Comparison of ENCODE assay signal across 13 mouse cellular contexts in genomic region chr9:48710355-48711295, GRCm38 (mm10).
DNase-seq lines count a peak whose midpoint lies in the region; ATAC-seq and TF ChIP-seq lines count a peak whose summit lies in the region.
"Had no signal": no experiment of that assay in that cellular context is flagged by ENCODE, and none has a peak within 500 bp of the region (broad histone marks: within the 10 kb centered on the region; RNA-seq: fewer than 3 reads in every experiment).

No protein-coding gene starts in this region.

- H3K9ac ChIP-seq in heart, embryonic 16.5 days (ENCODE audit: low read length): peak overlapping the region; percentile 51; the same call in 1 of the 2 replicates
- H3K9ac ChIP-seq in MEL (ENCODE audit: control insufficient read depth, low read depth, low read length, poor library complexity, severe bottlenecking): peak overlapping the region; percentile 82
- H3K9ac ChIP-seq: heart, embryonic 15.5 days had no signal

- H3K9me3 ChIP-seq in heart, embryonic 16.5 days (replicated peaks; ENCODE audit: control insufficient read depth, low read length): peaks cover 4% of the 10 kb centered on the region; the same call in 1 of the 2 replicates
- no peaks in the 10 kb centered on the region for H3K9me3 ChIP-seq in MEL (replicated peaks; ENCODE audit: insufficient read depth, low read length)
- H3K9me3 ChIP-seq: heart, embryonic 15.5 days had no signal

- TF ChIP-seq CTCF in layer of hippocampus, adult 2 months (conservative IDR thresholded peaks at IDR 0.05): no peak
- TF ChIP-seq CTCF in MEL (IDR thresholded peaks at IDR 0.05 in 2 of 3, conservative IDR thresholded peaks at IDR 0.05 in 1 of 3; ENCODE audit: control insufficient read depth in 1 of 3, insufficient read depth in 1 of 3, low read depth in 2 of 3, low read length in 3 of 3, poor library complexity in 1 of 3, severe bottlenecking in 1 of 3): no peak

- ATAC-seq in heart, embryonic 16.5 days (replicated peaks; ENCODE audit: extremely low read depth, insufficient read depth, low FRiP score): no peak
- ATAC-seq in erythroblast, adult 5-6 weeks (replicated peaks; ENCODE audit: low FRiP score, poor library complexity, severe bottlenecking): no peak

- peak in 1 of 2 experiments; percentile 20; a peak in 1 of 4 replicates for TF ChIP-seq POLR2A in MEL (IDR thresholded peaks at IDR 0.05; ENCODE audit: control insufficient read depth in 1 of 2, insufficient read depth in 1 of 2, low read depth in 1 of 2, low read length in 2 of 2, poor library complexity in 1 of 2)

- 41% methylated on average over 17 of the region's 17 CpGs for WGBS in heart, embryonic 16.5 days

- H3K4me2 ChIP-seq in heart, embryonic 16.5 days (ENCODE audit: low read depth, low read length): no peak overlapping the region
- H3K4me2 ChIP-seq: heart, embryonic 15.5 days had no signal

- TF ChIP-seq RAD21 in MEL (IDR thresholded peaks at IDR 0.05; ENCODE audit: low read depth, low read length): no peak

- no peak for DNase-seq in heart, adult 8-10 months (ENCODE audit: low spot score)
- no peak for DNase-seq in layer of hippocampus, adult 2 months (ENCODE audit: low spot score in 2 of 2)
- no peak for DNase-seq in layer of hippocampus, adult 9-10 months (ENCODE audit: low spot score)
- DNase-seq in 416B (ENCODE audit: low read depth) (peak; percentile 36), MEL (ENCODE audit: low read depth, low spot score) (peak; percentile 62)
- DNase-seq in urinary bladder, adult 2 months (ENCODE audit: low spot score): no peak
- DNase-seq: cerebellum, adult 11-12 months; kidney, adult 18-20 months; layer of hippocampus, postnatal 36 days; spleen, adult 18-20 months had no signal

- no peaks in the 10 kb centered on the region for H3K79me2 ChIP-seq in MEL (ENCODE audit: control insufficient read depth, insufficient read depth, low read length, poor library complexity)

- no peak overlapping the region for H3K4me3 ChIP-seq in heart, embryonic 16.5 days (ENCODE audit: low read length)
- H3K4me3 ChIP-seq in layer of hippocampus, adult 2 months: no peak overlapping the region
- H3K4me3 ChIP-seq in MEL (ENCODE audit: control insufficient read depth in 1 of 2, insufficient read depth in 1 of 2, low read depth in 2 of 2, low read length in 2 of 2): peak overlapping the region; percentile 40 to 58; a peak in 3 of 4 replicates
- H3K4me3 ChIP-seq: heart, embryonic 15.5 days had no signal

- H3K36me3 ChIP-seq in heart, embryonic 16.5 days (ENCODE audit: control insufficient read depth, insufficient read depth): no peaks in the 10 kb centered on the region; the same call in 1 of the 2 replicates
- peaks cover 0 to 33% of the 10 kb centered on the region in 2 experiments; a peak in 2 of 4 replicates for H3K36me3 ChIP-seq in MEL (ENCODE audit: control insufficient read depth in 1 of 2, insufficient read depth in 2 of 2, low read length in 2 of 2)
- H3K36me3 ChIP-seq: heart, embryonic 15.5 days had no signal

- no peak for TF ChIP-seq EP300 in MEL (IDR thresholded peaks at IDR 0.05; ENCODE audit: low read depth in 1 of 2, low read length in 2 of 2)

- no peaks in the 10 kb centered on the region for H3K27me3 ChIP-seq in heart, embryonic 16.5 days (ENCODE audit: control insufficient read depth, insufficient read depth, low read length)
- no peaks in the 10 kb centered on the region for H3K27me3 ChIP-seq in MEL (ENCODE audit: control insufficient read depth in 1 of 2, insufficient read depth in 2 of 2, low read length in 2 of 2)
- H3K27me3 ChIP-seq: heart, embryonic 15.5 days had no signal

- H3K27ac ChIP-seq in heart, embryonic 16.5 days (ENCODE audit: low read length): 0 out of 2 replicates have a peak overlapping the region, but pooled peaks have one; percentile 7
- peak overlapping the region; percentile 57; the same call in 1 of the 2 replicates for H3K27ac ChIP-seq in layer of hippocampus, adult 2 months
- peak overlapping the region; percentile 99 for H3K27ac ChIP-seq in MEL (ENCODE audit: control insufficient read depth, low read depth, low read length)
- H3K27ac ChIP-seq: heart, embryonic 15.5 days had no signal

- H3K4me1 ChIP-seq in heart, embryonic 16.5 days (ENCODE audit: control insufficient read depth, insufficient read depth, low read length): peaks cover 34% of the 10 kb centered on the region
- H3K4me1 ChIP-seq in MEL (ENCODE audit: control insufficient read depth in 1 of 2, insufficient read depth in 2 of 2, low read length in 2 of 2): peaks cover 17 to 59% of the 10 kb centered on the region in 2 experiments

TF ChIP-seq in MEL, 35 proteins besides CTCF, POLR2A, EP300 and RAD21:
- TF ChIP-seq UBTF (IDR thresholded peaks at IDR 0.05; ENCODE audit: borderline replicate concordance, insufficient read depth, low read depth, low read length) (no peak), GATA1 (IDR thresholded peaks at IDR 0.05; ENCODE audit: low read depth, low read length) (peak; percentile 18; the same call in 1 of the 2 replicates), ZKSCAN1 (IDR thresholded peaks at IDR 0.05; ENCODE audit: low read depth, low read length) (no peak), ZNF384 (IDR thresholded peaks at IDR 0.05; ENCODE audit: low read depth, low read length) (peak; percentile 67), BHLHE40 (IDR thresholded peaks at IDR 0.05; ENCODE audit: borderline replicate concordance, low read depth, low read length) (peak; percentile 39; the same call in 1 of the 2 replicates), MXI1 (IDR thresholded peaks at IDR 0.05; ENCODE audit: low read depth, low read length) (peak; percentile 79), MAX (IDR thresholded peaks at IDR 0.05; ENCODE audit: low read length) (peak; percentile 50; the same call in 1 of the 2 replicates), MYC (IDR thresholded peaks at IDR 0.05; ENCODE audit: low read depth, low read length) (peak; percentile 70; the same call in 1 of the 2 replicates)
TF ChIP-seq in MEL: peak in this region for 6.

Comparison
In these comparisons a context has a peak if more than half of its experiments do, and no peak if none do; other contexts are left out.
1. H3K27ac ChIP-seq: peak in every context shown above with its lines; median percentile 99 in MEL; 57 in layer of hippocampus, adult 2 months; 7 in heart, embryonic 16.5 days.
2. H3K4me3 ChIP-seq: peak in MEL (2 of 2); none in heart, embryonic 16.5 days (single experiment) and layer of hippocampus, adult 2 months (single experiment).
3. DNase-seq: peak in 416B (single experiment) and MEL (single experiment); none in heart, adult 8-10 months (single experiment), layer of hippocampus, adult 2 months (0 of 2), layer of hippocampus, adult 9-10 months (single experiment) and urinary bladder, adult 2 months (single experiment).